Mouse (Mus musculus) hindbrain, embryonic 14.5 days (tissue): ENCODE data around the gene Dpp6. TPM values are rescaled to one million over a fixed set of nuclear protein-coding genes. Genes with fewer than 3 reads are reported as not detected.

Experiments used
- ATAC-seq: fragments of 200-750 bp; cut with Nextera tagmentation; 2 replicates; pipeline ENCODE4 v1.8.0; 2017; ENCODE audit warnings: moderate number of reproducible peaks, mild to moderate bottlenecking, moderate TSS enrichment, moderate library complexity; ENCODE audit not compliant: low FRiP score
- DNase-seq: peaks from one replicate; pipeline ENCODE4 v3.0.0-alpha.2; 2015; ENCODE audit warnings: low spot score
- H3K27ac ChIP-seq: fragments of 300-500 bp; sonication (generic); 2 replicates; pipeline ENCODE4 v1.5.1; 2014; ENCODE audit warnings: mild to moderate bottlenecking, moderate library complexity
- H3K27me3 ChIP-seq: fragments of 300-500 bp; sonication (generic); 2 replicates; pipeline ENCODE4 v1.6.1; 2014; ENCODE audit warnings: mild to moderate bottlenecking, low read length, mixed read lengths; ENCODE audit not compliant: control insufficient read depth, insufficient read depth
- H3K36me3 ChIP-seq: fragments of 300-500 bp; sonication (generic); replicated peaks from 2 replicates; pipeline ENCODE4 v1.6.1; 2014; ENCODE audit not compliant: control insufficient read depth, insufficient read depth
- H3K4me1 ChIP-seq: fragments of 300-500 bp; sonication (generic); replicated peaks from 2 replicates; pipeline ENCODE4 v1.6.1; 2014; ENCODE audit warnings: antibody characterized with exemption, low read length, mixed read lengths; ENCODE audit not compliant: control insufficient read depth, insufficient read depth
- H3K4me2 ChIP-seq: fragments of 300-500 bp; sonication (generic); replicated peaks from 2 replicates; pipeline ENCODE4 v1.6.1; 2014; ENCODE audit warnings: mild to moderate bottlenecking, moderate library complexity
- H3K4me3 ChIP-seq: fragments of 300-500 bp; sonication (generic); replicated peaks from 2 replicates; pipeline ENCODE4 v1.5.1; 2014; ENCODE audit warnings: mild to moderate bottlenecking, low read length
- H3K9ac ChIP-seq: fragments of 300-500 bp; sonication (generic); 2 replicates; pipeline ENCODE4 v1.6.1; 2014
- H3K9me3 ChIP-seq: fragments of 300-500 bp; sonication (generic); 2 replicates; pipeline ENCODE4 v1.6.1; 2016; ENCODE audit warnings: low read length; ENCODE audit not compliant: control insufficient read depth
- WGBS: fragments of 180-500 bp; shearing (Covaris S2); extraction: QIAGEN DNeasy Blood & Tissue Kit; methylation state at CpG from one replicate; pipeline ENCODE4 v1.1.7; 2014; 5-methylcytosine and 5-hydroxymethylcytosine counted together
- polyA plus RNA-seq: library from polyadenylated mRNA; unstranded; fragments of >200 nt; fragmentation: Nextera tagmentation; extraction: Ambion mirVana; gene quantifications from 2 replicates; pipeline ENCODE4 v1.2.1, GENCODE M21; 2014

Gene Dpp6
- polyA plus RNA-seq, 1 experiment from 2014 or later = 86.7 TPM

GRCm38 (mm10) chr5:27191242-27191969 is 374.4 kb downstream of the Dpp6 start:
- DNase-seq = no peak
- H3K9me3 ChIP-seq = no peaks in the 10 kb centered on the region

GRCm38 (mm10) chr5:27194157-27194556 is 377.2 kb downstream of the Dpp6 start:
- WGBS = 91% methylated on average over 3 of the region's 3 CpGs
- no peaks in the 10 kb centered on the region for H3K9me3 ChIP-seq
- H3K4me3 ChIP-seq = no peak overlapping the region
- H3K27ac ChIP-seq = no peak overlapping the region
- ATAC-seq (no peak), DNase-seq (no peak)
- H3K36me3 ChIP-seq = no peaks in the 10 kb centered on the region
- H3K4me1 ChIP-seq = 0 out of 2 replicates have a peak, but pooled peaks cover 5% of the 10 kb centered on the region
- no peak overlapping the region for H3K9ac ChIP-seq
- H3K4me2 ChIP-seq = no peak overlapping the region
- H3K27me3 ChIP-seq = no peaks in the 10 kb centered on the region

More at GRCm38 (mm10) chr5:27191242-27191969, 374.4 kb downstream of the Dpp6 start:
- Histone ChIP-seq H3K9ac (no peak overlapping the region), H3K4me2 (no peak overlapping the region), H3K27ac (peak overlapping the region; percentile 55; the same call in 1 of the 2 replicates), H3K4me1 (0 out of 2 replicates have a peak, but pooled peaks cover 5% of the 10 kb centered on the region), H3K4me3 (no peak overlapping the region), H3K27me3 (no peaks in the 10 kb centered on the region), H3K36me3 (no peaks in the 10 kb centered on the region)
- 41% methylated on average over 5 of the region's 5 CpGs for WGBS
- ATAC-seq = peak; percentile 46; the same call in 1 of the 2 replicates

- Histone ChIP-seq H3K36me3 (no peaks in the 10 kb centered on the region), H3K4me2 (no peak overlapping the region), H3K4me3 (no peak overlapping the region), H3K9me3 (no peaks in the 10 kb centered on the region), H3K9ac (no peak overlapping the region), H3K27me3 (no peaks in the 10 kb centered on the region), H3K4me1 (0 out of 2 replicates have a peak, but pooled peaks cover 5% of the 10 kb centered on the region), H3K27ac (no peak overlapping the region)
- 79% methylated on average over 1 of the region's 1 CpGs for WGBS
- ATAC-seq (no peak), DNase-seq (no peak)
Measured at GRCm38 (mm10) chr5:27194975-27195374, 378.0 kb downstream of the Dpp6 start.

- no peak overlapping the region for H3K4me3 ChIP-seq
- ATAC-seq = no peak
- H3K4me1 ChIP-seq = no peaks in the 10 kb centered on the region
- 64% methylated on average over 2 of the region's 2 CpGs for WGBS
- no peak overlapping the region for H3K27ac ChIP-seq
- H3K4me2 ChIP-seq = no peak overlapping the region
- no peak for DNase-seq
- H3K36me3 ChIP-seq = no peaks in the 10 kb centered on the region
- no peak overlapping the region for H3K9ac ChIP-seq
- H3K9me3 ChIP-seq = no peaks in the 10 kb centered on the region
- no peaks in the 10 kb centered on the region for H3K27me3 ChIP-seq
Measured at GRCm38 (mm10) chr5:27200581-27201341, 383.8 kb downstream of the Dpp6 start.

GRCm38 (mm10) chr5:27203131-27203530 is 386.1 kb downstream of the Dpp6 start:
- Histone ChIP-seq H3K36me3 (no peaks in the 10 kb centered on the region), H3K4me2 (no peak overlapping the region), H3K9me3 (no peaks in the 10 kb centered on the region), H3K9ac (no peak overlapping the region), H3K4me3 (no peak overlapping the region), H3K27me3 (no peaks in the 10 kb centered on the region), H3K27ac (no peak overlapping the region), H3K4me1 (no peaks in the 10 kb centered on the region)
- ATAC-seq (no peak), DNase-seq (no peak)

- no peak overlapping the region for H3K4me2 ChIP-seq
- no peaks in the 10 kb centered on the region for H3K4me1 ChIP-seq
- H3K36me3 ChIP-seq = no peaks in the 10 kb centered on the region
- no peak for ATAC-seq
- no peak overlapping the region for H3K9ac ChIP-seq
- H3K27me3 ChIP-seq = no peaks in the 10 kb centered on the region
- H3K4me3 ChIP-seq = no peak overlapping the region
- no peaks in the 10 kb centered on the region for H3K9me3 ChIP-seq
- DNase-seq = no peak
- H3K27ac ChIP-seq = no peak overlapping the region
- 78% methylated on average over 3 of the region's 3 CpGs for WGBS
Measured at GRCm38 (mm10) chr5:27204721-27205120, 387.7 kb downstream of the Dpp6 start.

GRCm38 (mm10) chr5:27205754-27206153 is 388.8 kb downstream of the Dpp6 start:
- ATAC-seq = no peak

GRCm38 (mm10) chr5:27206213-27206612 is 389.2 kb downstream of the Dpp6 start:
- DNase-seq (no peak), ATAC-seq (no peak)
- no peak overlapping the region for H3K9ac ChIP-seq
- no peak overlapping the region for H3K27ac ChIP-seq
- H3K36me3 ChIP-seq = no peaks in the 10 kb centered on the region
- 94% methylated on average over 7 of the region's 7 CpGs for WGBS
- no peak overlapping the region for H3K4me3 ChIP-seq
- H3K4me1 ChIP-seq = no peaks in the 10 kb centered on the region
- no peaks in the 10 kb centered on the region for H3K9me3 ChIP-seq
- no peak overlapping the region for H3K4me2 ChIP-seq
- H3K27me3 ChIP-seq = no peaks in the 10 kb centered on the region

More at GRCm38 (mm10) chr5:27205754-27206153, 388.8 kb downstream of the Dpp6 start:
- 91% methylated on average over 2 of the region's 2 CpGs for WGBS
- Histone ChIP-seq H3K27ac (no peak overlapping the region), H3K4me2 (no peak overlapping the region), H3K9ac (no peak overlapping the region), H3K9me3 (no peaks in the 10 kb centered on the region), H3K36me3 (no peaks in the 10 kb centered on the region), H3K27me3 (no peaks in the 10 kb centered on the region), H3K4me3 (no peak overlapping the region), H3K4me1 (no peaks in the 10 kb centered on the region)
- DNase-seq = no peak

- H3K9me3 ChIP-seq = no peaks in the 10 kb centered on the region
- no peak overlapping the region for H3K9ac ChIP-seq
- WGBS = 78% methylated on average over 2 of the region's 2 CpGs
- no peak overlapping the region for H3K27ac ChIP-seq
- no peaks in the 10 kb centered on the region for H3K36me3 ChIP-seq
- H3K27me3 ChIP-seq = no peaks in the 10 kb centered on the region
- ATAC-seq (no peak), DNase-seq (no peak)
- H3K4me3 ChIP-seq = no peak overlapping the region
- no peaks in the 10 kb centered on the region for H3K4me1 ChIP-seq
- H3K4me2 ChIP-seq = no peak overlapping the region
Measured at GRCm38 (mm10) chr5:27220116-27220515, 403.1 kb downstream of the Dpp6 start.
